Mouse (Mus musculus) spleen, postnatal 14 days (tissue): ENCODE results near the gene Kctd7.

ENCODE experiments used
- DNase-seq, 2 experiments: peaks; one replicate each; pipeline ENCODE4 v3.0.0; 2021 to 2022; ENCODE audit warnings: low spot score in 2 of 2

The Kctd7 gene

DNA sequence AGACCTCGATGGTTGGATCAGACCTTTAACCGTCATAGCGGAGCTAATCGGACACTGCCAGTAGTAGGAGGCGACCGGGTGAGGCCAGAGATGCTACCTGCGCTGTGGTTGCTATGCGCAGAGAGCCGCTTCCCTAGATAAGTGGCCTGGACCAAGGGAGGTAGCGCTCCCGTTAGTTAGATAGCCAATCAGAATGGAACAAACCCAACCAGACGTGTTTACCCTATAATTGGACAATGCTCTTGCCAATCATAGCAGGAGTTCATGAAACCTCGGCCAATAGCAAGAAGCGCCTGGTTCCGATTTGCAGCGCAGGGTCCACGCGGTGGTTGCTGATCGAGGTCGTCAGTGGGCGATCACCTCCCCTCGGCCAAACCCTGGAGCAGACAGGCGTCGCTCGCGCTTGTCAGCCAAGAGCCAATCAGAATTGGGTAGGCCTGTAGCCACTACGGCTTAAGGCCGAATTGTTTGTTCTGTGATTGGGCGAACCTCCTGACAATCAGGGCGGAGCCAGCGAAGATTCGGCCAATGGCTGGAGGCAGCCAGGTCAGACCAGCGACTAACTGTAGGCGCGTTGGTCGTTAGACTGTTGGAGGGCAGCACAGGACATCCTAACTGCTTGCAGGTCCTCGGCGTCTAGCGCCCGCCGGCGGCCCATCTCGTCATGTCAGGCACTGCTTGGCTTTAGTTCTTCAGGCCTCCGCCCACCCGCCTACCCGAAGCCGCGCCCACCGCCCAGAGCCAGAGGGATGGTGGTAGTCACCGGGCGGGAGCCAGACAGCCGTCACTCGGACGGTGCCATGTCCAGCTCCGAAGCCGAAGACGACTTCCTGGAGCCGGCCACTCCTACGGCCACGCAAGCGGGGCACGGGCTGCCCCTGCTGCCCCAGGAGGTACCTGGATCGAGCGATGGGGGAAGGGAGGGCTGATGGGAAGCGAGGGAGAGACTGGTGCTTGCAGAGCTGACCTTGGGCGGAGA, at the start of gene Kctd7:
Kctd7 (plus strand) TSS at position 528 of the 979 bp plus-strand sequence.
- DNase-seq = peak; percentile 86 to 88

GRCm38 (mm10) chr5:130096754-130097153, 47.9 kb upstream of the Kctd7 start:
- DNase-seq = no peak

GRCm38 (mm10) chr5:130097837-130098236, 46.8 kb upstream of the Kctd7 start:
- no peak for DNase-seq

- DNase-seq = no peak
Observed at GRCm38 (mm10) chr5:130101724-130102123, 42.9 kb upstream of the Kctd7 start.

DNA sequence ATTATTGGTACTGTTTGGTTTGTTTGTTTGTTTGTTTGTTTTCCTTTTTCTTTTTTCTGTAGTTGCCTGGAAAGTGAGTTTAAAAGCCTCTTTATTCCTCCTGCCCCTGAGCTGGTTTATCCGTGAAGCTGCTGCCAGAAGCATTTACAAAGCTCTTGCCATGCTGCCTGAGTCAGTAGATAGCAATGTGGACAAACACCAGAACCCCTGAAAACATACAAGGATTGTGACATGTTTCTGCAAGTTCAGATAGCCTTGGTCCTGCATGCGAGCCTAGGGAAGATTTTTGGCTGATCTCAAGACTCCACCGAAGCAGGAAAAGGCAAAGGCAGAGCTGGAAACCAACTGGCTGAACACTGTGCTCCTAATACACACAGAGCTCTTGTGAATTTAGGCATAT, 35.3 kb upstream of the Kctd7 start:
- DNase-seq = no peak

DNA sequence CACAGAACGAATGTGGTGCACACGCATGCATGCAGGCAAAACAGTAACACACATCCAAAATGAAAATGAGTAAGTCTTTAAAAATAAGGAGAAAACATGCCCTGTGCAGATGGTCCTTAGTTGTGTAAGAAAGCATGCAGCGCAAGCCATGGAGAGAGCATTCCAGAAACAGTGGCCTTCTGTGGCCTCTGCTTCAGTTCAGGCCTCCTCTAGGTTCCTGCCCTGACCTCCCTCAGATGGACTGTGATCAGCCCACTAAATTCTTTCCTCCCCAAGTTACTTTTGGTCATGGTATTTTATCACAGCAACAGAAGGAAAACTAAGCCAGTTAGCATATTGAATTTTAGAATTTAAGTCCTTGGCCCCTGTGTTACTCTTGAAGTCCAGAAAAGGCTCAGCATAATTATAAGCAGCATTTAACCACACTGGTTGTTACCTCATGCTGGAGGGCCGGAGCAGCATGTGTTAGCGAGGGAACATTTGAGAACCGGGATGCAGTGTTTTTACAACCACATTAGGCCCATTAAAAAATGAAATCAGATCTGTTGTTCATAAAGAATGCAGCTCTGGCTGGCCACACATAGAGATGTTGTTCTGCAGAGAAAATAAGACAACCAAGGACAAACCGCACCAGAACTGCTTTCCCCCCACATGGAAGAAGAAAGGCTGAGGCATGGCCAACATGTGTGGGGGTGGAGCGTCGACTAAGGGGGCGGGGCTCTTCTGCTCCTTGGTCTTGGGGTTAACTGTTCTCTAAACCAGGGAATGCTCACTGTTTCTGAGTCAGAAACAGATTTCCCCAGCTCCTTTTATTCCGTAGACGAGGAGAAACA, 33.8 kb upstream of the Kctd7 start:
- DNase-seq = no peak

- no peak for DNase-seq
Observed at GRCm38 (mm10) chr5:130112653-130113052, 32.0 kb upstream of the Kctd7 start.

GRCm38 (mm10) chr5:130116116-130116515, 28.5 kb upstream of the Kctd7 start:
- DNase-seq = no peak

GRCm38 (mm10) chr5:130116857-130117256, 27.8 kb upstream of the Kctd7 start:
- DNase-seq = no peak

GRCm38 (mm10) chr5:130117932-130118331, 26.7 kb upstream of the Kctd7 start:
- no peak for DNase-seq

GRCm38 (mm10) chr5:130119236-130119635, 25.4 kb upstream of the Kctd7 start:
- no peak for DNase-seq

DNA sequence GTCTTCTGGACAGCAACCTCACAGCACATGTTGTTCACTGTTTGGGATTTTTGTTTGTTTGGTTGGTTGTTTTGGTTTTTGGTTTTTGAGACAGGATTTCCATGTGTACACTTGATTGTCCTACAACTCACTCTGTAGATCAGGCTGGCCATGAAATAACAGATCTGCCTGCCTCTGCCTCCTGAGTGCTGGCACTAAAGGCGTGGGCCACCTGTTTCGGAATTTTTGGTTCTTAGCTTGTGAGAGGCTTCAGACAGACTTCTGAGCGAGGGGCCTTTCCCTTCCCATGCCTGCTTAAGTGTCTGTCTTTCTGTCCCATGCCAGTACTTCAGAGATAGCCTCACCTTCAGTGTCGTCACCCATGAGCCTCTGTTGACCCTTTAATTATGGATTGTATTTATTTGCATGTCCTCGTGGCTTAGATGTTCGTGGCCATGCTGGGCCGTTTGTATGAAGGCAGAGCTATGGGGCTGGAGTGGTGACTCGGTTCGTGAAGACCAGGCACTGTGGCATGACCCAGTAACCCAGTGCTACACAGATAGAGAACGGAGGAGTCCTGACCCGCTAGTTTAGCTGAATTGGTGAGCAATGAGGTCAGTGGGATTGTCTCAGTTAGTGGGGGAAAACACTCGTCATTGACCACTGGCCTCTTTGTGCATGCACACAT, 24.5 kb upstream of the Kctd7 start:
- no peak for DNase-seq

DNA sequence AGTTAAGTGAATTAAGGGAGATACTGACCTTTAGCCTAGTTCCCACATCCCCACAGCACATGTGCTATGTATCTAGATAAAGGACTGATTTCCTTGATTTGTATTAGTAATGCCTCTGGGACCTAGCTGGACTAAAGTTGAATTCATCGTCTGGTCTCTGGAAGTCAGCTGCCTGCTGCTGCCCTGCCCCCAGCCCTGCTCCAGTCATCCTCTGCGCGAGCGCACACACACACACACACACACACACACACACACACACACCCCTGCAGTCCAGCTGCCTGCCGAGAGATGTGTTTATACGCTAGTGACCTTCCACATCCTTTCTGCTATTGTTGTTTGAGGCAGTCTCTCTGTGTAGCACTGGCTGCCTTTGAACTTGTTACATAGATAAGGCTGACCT, 23.8 kb upstream of the Kctd7 start:
- no peak for DNase-seq

DNA sequence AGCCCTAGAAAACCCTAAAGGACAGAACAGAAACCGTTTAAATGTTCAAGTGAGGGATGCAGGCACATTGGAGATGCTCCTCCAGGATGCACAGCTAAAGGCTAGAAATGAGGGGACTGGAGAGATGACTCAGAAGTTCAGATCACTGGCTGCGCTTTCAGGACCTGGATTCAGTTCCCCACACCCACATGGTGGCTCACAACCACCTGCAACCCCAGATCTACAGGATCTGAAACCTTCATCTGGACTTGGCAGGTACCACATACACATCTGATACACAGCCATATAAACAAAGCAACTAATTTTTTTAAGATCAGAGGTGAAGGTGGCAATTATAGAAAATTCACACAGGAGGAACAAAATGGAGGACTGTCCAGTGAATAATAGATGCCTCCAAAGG, 22.3 kb upstream of the Kctd7 start:
- no peak for DNase-seq

DNA sequence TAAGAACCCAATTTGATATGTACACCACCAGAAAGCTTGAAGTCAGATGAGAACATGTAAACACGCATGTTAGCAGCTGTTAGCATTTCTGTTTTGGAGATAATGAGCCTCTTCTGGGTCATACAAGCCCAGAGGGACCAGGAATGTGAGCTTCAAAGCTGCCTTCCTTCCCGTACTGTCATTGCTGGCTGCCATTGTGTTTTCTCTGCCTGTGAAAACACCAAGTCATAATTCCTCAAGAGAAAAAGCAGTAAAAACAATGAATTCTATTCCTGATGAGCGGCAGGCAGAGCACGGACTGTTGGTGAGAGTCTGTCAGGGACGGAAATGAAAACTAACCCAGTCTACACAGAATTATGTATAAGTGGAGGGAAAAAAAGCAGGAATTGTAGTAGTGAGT, 20.4 kb upstream of the Kctd7 start:
- no peak for DNase-seq

DNA sequence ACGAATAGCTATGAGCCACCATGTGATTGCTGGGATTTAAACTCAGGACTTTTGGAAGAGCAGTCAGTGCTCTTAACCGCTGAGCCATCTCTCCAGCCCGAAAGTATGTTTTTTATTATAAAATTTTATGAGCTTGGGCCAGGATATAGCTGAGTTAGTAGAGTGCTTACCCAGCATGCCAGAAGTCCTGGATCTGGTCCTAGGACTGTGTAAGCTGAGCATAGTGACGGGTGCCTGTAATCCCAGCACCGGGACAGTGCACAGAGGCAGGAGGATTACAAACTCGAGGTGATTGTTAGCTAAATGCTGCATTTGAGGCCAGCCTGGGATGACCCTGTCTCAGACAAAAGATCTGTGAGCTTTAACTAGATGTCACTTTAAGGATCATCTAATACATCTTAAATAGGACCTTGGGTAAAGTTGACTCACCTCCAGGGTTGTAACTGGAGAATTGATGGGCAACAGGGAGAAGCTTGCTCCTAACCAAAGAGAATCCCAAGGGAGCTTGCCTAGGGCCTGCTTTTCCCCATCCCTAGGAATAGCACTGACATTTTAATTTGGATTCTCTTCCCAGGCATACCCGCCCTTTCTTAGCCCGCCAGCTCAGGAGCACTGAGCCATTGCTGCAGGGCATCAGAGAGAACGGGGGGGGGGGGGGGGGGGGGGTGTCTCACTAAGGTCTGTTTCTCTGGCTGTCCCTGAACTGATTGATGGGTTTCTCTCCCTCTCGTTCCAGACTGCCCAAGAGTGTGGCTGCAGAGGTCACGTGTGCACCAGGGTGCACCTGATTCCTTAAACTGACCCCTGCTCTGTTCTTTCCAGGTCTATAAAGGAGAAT, 15.8 kb upstream of the Kctd7 start:
- no peak for DNase-seq

DNA sequence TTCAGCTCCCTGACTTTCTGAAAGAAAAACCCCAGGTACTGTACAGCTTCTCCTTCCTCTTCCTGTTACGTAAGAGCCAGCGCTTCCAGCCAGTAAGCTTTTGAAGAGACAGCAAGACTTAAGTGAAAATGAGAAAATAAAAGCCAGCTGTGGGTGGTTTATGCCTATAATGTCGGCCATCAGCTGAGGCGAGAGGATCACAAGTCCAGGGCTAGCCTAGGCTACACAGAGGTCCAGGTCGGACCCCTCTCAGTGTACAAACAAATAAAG, 15.2 kb upstream of the Kctd7 start:
- DNase-seq = no peak

GRCm38 (mm10) chr5:130136597-130136996, 8.1 kb upstream of the Kctd7 start:
- DNase-seq = no peak

- peak; percentile 59 to 74 for DNase-seq
Observed at GRCm38 (mm10) chr5:130139393-130139792, 5.3 kb upstream of the Kctd7 start.

- DNase-seq = no peak
Observed at GRCm38 (mm10) chr5:130141138-130141537, 3.5 kb upstream of the Kctd7 start.

- DNase-seq = no peak
Observed at GRCm38 (mm10) chr5:130142041-130142440, 2.6 kb upstream of the Kctd7 start.
